Mouse (Mus musculus): ENCODE measurements at regions not wholly inside any gene's neighbourhood (a gene's known extent, or its start where the extent isn't known, plus 50 kb on each side); places are given as distances from the start of the nearest gene placed in this dataset.

GRCm38 (mm10) chr5:46431644-46432367, 574.4 kb upstream of the Lcorl start:
- TF ChIP-seq CTCF (IDR thresholded peaks at IDR 0.05; ENCODE audit: insufficient read depth, low read length) (no peak), POLR2A (IDR thresholded peaks at IDR 0.05; ENCODE audit: borderline replicate concordance, extremely low read depth, low read depth, low read length) (no peak)
- WGBS = 63% methylated on average over 3 of the region's 3 CpGs
- no peak overlapping the region for H3K4me3 ChIP-seq (replicated peaks; ENCODE audit: extremely low read depth, low read depth, low read length)
- DNase-seq = no peak
- no peaks in the 10 kb centered on the region for H3K4me1 ChIP-seq (ENCODE audit: control insufficient read depth, insufficient read depth, low read length)

- no peak for DNase-seq
- WGBS = 71% methylated on average over 3 of the region's 3 CpGs
- H3K4me1 ChIP-seq (ENCODE audit: control insufficient read depth, insufficient read depth, low read length) = no peaks in the 10 kb centered on the region
- TF ChIP-seq POLR2A (IDR thresholded peaks at IDR 0.05; ENCODE audit: borderline replicate concordance, extremely low read depth, low read depth, low read length) (no peak), CTCF (IDR thresholded peaks at IDR 0.05; ENCODE audit: insufficient read depth, low read length) (no peak)
- no peak overlapping the region for H3K4me3 ChIP-seq (replicated peaks; ENCODE audit: extremely low read depth, low read depth, low read length)
Observed at GRCm38 (mm10) chr5:46422738-46423137, 565.3 kb upstream of the Lcorl start.

- H3K4me3 ChIP-seq (replicated peaks; ENCODE audit: extremely low read depth, low read depth, low read length) = no peak overlapping the region
- H3K4me1 ChIP-seq (ENCODE audit: control insufficient read depth, insufficient read depth, low read length) = no peaks in the 10 kb centered on the region
- no peak for DNase-seq
- TF ChIP-seq CTCF (IDR thresholded peaks at IDR 0.05; ENCODE audit: insufficient read depth, low read length) = no peak
- no peak for TF ChIP-seq POLR2A (IDR thresholded peaks at IDR 0.05; ENCODE audit: borderline replicate concordance, extremely low read depth, low read depth, low read length)
- WGBS = 74% methylated on average over 2 of the region's 2 CpGs
Observed at GRCm38 (mm10) chr5:46406969-46407368, 549.6 kb upstream of the Lcorl start.

- 26% methylated on average over 3 of the region's 3 CpGs for WGBS
- 0 out of 2 replicates have a peak, but pooled peaks have one; percentile 19 for TF ChIP-seq CTCF (IDR thresholded peaks at IDR 0.05; ENCODE audit: insufficient read depth, low read length)
- no peak for TF ChIP-seq POLR2A (IDR thresholded peaks at IDR 0.05; ENCODE audit: borderline replicate concordance, extremely low read depth, low read depth, low read length)
- Histone ChIP-seq H3K4me1 (ENCODE audit: control insufficient read depth, insufficient read depth, low read length) (no peaks in the 10 kb centered on the region), H3K4me3 (replicated peaks; ENCODE audit: extremely low read depth, low read depth, low read length) (no peak overlapping the region)
- no peak for DNase-seq
Observed at GRCm38 (mm10) chr5:46406404-46406803, 549.0 kb upstream of the Lcorl start.

GRCm38 (mm10) chr5:46386591-46386990, 529.2 kb upstream of the Lcorl start:
- TF ChIP-seq POLR2A (IDR thresholded peaks at IDR 0.05; ENCODE audit: borderline replicate concordance, extremely low read depth, low read depth, low read length) (no peak), CTCF (IDR thresholded peaks at IDR 0.05; ENCODE audit: insufficient read depth, low read length) (no peak)
- WGBS = 63% methylated on average over 2 of the region's 2 CpGs
- H3K4me1 ChIP-seq (ENCODE audit: control insufficient read depth, insufficient read depth, low read length) = no peaks in the 10 kb centered on the region
- DNase-seq = no peak
- H3K4me3 ChIP-seq (replicated peaks; ENCODE audit: extremely low read depth, low read depth, low read length) = no peak overlapping the region

GRCm38 (mm10) chr5:46367328-46367727, 509.9 kb upstream of the Lcorl start:
- WGBS = 73% methylated on average over 1 of the region's 1 CpGs

GRCm38 (mm10) chr5:46363661-46364060, 506.2 kb upstream of the Lcorl start:
- no peak for DNase-seq
- 85% methylated on average over 2 of the region's 2 CpGs for WGBS
- Histone ChIP-seq H3K4me1 (ENCODE audit: control insufficient read depth, insufficient read depth, low read length) (no peaks in the 10 kb centered on the region), H3K4me3 (replicated peaks; ENCODE audit: extremely low read depth, low read depth, low read length) (no peak overlapping the region)
- TF ChIP-seq CTCF (IDR thresholded peaks at IDR 0.05; ENCODE audit: insufficient read depth, low read length) (no peak), POLR2A (IDR thresholded peaks at IDR 0.05; ENCODE audit: borderline replicate concordance, extremely low read depth, low read depth, low read length) (no peak)

More at GRCm38 (mm10) chr5:46367328-46367727, 509.9 kb upstream of the Lcorl start:
- DNase-seq = no peak
- no peak for TF ChIP-seq CTCF (IDR thresholded peaks at IDR 0.05; ENCODE audit: insufficient read depth, low read length)
- TF ChIP-seq POLR2A (IDR thresholded peaks at IDR 0.05; ENCODE audit: borderline replicate concordance, extremely low read depth, low read depth, low read length) = no peak
- H3K4me1 ChIP-seq (ENCODE audit: control insufficient read depth, insufficient read depth, low read length) = no peaks in the 10 kb centered on the region
- no peak overlapping the region for H3K4me3 ChIP-seq (replicated peaks; ENCODE audit: extremely low read depth, low read depth, low read length)

- no peak for TF ChIP-seq POLR2A (IDR thresholded peaks at IDR 0.05; ENCODE audit: borderline replicate concordance, extremely low read depth, low read depth, low read length)
- TF ChIP-seq CTCF (IDR thresholded peaks at IDR 0.05; ENCODE audit: insufficient read depth, low read length) = no peak
- Histone ChIP-seq H3K4me3 (replicated peaks; ENCODE audit: extremely low read depth, low read depth, low read length) (no peak overlapping the region), H3K4me1 (ENCODE audit: control insufficient read depth, insufficient read depth, low read length) (no peaks in the 10 kb centered on the region)
- DNase-seq = no peak
- WGBS = 26% methylated on average over 1 of the region's 1 CpGs
Observed at GRCm38 (mm10) chr5:46361637-46362036, 504.2 kb upstream of the Lcorl start.

GRCm38 (mm10) chr5:46348448-46348847, 491.0 kb upstream of the Lcorl start:
- TF ChIP-seq POLR2A (IDR thresholded peaks at IDR 0.05; ENCODE audit: borderline replicate concordance, extremely low read depth, low read depth, low read length) (no peak), CTCF (IDR thresholded peaks at IDR 0.05; ENCODE audit: insufficient read depth, low read length) (no peak)
- no peaks in the 10 kb centered on the region for H3K4me1 ChIP-seq (ENCODE audit: control insufficient read depth, insufficient read depth, low read length)
- no peak for DNase-seq
- WGBS = 84% methylated on average over 5 of the region's 5 CpGs
- H3K4me3 ChIP-seq (replicated peaks; ENCODE audit: extremely low read depth, low read depth, low read length) = no peak overlapping the region
